Mouse (Mus musculus) ovary, postnatal 14 days (tissue): ENCODE data around the gene Ostn.
"Not testable (repeated sequence)": the region's sequence is repeated elsewhere in the genome, so short reads cannot be mapped to it uniquely, and the experiment has no call there.

ENCODE experiments used
- DNase-seq: peaks from one replicate; pipeline ENCODE4 v3.0.0; 2022; ENCODE audit warnings: low spot score

Ostn gene

DNA sequence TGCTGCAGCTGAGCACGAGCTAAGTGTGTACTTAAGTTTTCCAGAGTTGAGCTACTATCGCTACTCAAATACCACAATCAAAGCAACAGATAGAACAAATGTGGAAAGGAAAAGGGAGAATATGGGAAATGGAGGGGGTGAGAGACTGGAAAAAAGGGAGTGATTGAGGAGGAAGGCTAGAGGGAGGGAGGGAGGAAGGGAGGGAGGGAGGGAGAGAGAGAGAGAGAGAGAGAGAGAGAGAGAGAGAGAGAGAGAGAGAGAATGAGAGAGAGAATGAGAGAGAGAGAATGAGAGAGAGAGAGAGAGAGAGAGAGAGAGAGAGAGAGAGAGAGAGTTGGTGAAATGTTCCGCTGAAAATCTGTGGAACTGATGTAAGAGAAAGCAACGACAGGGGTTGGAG, at the start of gene Ostn:
Gene Ostn (plus strand): TSS at position 301 of the 400 bp plus-strand sequence.
- DNase-seq: not testable (repeated sequence)

DNA sequence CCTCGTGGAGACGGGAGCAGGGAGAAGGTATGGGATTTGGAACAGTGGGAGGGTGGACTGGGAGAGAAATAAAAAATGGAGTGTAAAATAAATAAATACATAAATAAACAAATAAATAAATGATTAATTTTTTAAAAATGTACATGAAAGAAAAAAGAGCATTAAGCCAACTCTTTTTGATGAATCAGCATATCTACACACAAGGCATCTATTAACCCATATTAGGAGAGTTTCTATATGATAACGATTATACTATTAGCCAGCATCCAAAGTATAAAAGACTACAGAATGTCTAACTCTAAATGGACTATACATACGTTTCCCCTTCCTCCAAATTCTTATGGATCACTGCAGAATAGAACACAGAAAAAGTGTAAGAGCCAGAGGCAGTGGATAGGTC, 38.5 kb upstream of the Ostn start:
- DNase-seq: no peak

DNA sequence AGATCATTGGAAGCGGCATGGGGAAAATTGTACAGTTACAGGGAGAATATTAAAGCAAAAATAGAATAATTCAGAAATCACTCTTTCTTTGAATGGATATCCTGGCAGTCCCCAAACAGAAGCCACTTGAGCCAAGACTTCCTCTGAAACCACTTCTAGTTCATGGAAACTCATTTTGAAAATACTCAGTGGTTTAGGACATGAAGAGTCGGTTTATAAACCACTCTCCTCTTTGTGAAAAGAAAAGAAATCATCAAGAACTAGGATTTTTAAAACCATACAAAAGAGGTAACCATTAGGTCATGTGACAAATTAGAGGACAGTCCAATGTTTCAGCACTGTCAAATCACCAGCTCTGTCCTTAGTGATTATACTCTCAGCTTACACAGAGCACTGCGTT, 19.9 kb upstream of the Ostn start:
- DNase-seq: no peak

DNA sequence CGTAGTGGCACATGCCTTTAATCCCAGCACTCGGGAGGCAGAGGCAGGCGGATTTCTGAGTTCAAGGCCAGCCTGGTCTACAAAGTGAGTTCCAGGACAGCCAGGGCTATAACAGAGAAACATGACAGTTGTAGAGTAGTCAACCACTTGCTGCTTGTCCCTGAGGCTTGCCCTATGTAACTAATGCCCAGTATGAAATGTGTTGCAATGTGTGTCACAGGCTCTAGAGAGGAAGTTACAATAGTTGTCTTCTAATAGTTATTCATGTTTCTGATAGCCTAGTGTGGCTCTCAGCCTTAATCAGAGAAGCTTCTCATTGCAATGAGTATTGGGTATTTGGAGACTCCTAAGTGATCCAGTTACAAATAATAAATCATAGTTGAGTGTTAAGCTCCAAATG, 10.8 kb upstream of the Ostn start:
- no peak for DNase-seq

DNA sequence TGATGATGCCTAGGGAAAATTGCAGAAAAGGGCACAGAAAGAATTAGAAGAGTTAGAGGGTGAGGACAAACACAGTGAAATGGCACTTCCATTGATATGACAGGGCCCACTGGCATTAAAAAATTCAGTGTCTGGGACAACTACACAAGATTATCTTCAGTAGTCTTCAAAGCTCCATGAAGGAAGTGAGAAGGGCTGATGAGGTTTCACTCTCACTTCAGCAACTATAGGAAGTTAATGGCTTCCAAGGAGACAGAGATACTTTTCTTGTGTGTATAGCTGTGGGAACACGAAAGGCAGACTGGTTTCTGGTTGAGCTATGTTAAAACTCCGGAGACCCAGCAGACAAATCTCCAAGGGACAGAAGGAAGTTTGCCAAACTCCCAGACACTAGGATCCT, 10.4 kb upstream of the Ostn start:
- DNase-seq: no peak

DNA sequence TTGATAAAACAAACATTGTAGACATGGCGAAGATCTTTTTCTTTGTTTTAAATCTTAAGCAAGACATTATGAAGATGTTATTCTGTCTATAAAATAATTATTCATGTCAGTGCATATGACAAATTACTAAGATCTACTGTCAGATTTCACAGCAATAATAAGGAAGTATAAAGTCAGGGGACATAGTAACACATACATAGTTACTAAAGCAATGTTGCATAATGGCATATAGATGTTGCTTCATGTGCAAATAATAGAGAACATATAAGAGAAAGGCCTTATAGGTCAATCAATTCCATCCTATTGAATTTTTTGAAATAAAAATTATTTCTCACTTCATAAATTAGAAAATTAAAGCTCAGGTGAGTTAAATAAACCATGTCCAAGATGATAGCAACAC, 11.8 kb downstream of the Ostn start:
- no peak for DNase-seq

DNA sequence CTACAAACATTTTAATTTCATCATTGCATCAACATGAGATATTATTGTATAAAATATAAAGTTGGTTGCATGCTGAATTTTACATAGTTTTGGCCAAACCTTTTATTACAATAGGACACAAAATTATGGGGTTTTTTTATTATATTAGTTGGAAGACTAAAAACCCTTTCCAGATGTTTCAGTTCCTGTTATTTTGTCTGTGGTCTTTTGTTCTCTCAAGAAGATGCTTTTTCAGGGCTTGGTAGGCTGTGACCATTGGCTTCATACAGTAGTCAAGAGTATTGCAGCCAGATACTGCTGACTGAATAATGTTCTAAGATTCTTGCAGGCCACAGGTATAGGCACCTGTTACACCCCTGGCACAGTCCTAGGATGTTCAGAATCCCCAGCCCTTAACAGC, 14.8 kb downstream of the Ostn start:
- no peak for DNase-seq

DNA sequence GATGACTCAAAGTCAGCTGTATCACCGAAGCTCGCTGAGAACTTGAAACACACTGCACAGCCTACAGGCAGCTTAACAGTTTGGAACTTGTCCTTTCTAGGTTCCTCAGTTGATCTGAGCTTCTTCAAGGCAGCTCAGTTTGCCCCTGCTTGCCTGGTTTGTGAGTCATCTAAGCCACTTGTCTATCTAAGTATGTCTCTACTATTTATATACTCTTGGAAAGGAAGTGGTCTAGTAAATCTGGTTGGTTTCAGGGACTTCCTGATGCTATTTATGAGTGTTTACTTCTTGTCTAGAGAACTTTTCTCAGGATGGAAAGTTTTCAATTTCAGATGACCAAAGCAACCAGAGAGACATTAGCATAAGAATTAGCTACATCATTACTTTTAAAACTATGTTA, 19.2 kb downstream of the Ostn start:
- DNase-seq: no peak

DNA sequence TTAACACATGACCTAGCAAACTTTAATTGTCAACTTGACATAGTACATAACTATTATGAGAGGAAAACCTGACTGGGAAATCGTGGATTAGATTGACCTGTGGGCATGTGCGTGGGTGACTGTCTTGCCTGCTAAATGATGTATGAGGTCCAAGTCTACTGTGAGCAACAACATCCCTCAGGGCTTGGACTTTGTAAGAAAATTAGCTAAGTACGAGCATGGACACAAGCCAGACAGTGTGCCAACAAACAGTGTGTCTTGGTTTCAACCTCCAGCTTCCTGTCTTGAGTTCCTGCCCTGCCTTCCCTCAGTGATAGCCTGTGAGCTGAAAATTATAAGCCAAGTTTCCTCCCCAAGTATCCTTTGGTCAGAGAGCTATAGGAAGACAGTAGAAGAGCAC, 40.2 kb downstream of the Ostn start:
- no peak for DNase-seq

DNA sequence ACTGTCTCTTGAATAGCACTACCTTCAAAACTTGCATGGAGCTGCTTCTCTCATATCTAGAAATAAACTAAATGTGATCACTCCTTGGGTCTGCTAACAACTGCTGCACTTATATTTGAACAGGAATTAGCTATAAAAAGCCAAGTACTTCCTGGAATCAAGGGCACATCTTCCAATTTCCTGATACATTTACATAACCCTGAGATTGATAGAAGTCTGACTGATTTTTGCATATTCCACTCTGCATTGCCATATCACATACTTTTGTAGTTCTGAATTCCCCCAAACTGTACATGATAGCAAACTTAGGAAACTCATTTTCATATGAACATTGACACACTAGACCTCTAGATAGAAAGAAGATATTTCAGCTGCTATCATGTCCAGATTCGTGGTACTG, 41.1 kb downstream of the Ostn start:
- no peak for DNase-seq

DNA sequence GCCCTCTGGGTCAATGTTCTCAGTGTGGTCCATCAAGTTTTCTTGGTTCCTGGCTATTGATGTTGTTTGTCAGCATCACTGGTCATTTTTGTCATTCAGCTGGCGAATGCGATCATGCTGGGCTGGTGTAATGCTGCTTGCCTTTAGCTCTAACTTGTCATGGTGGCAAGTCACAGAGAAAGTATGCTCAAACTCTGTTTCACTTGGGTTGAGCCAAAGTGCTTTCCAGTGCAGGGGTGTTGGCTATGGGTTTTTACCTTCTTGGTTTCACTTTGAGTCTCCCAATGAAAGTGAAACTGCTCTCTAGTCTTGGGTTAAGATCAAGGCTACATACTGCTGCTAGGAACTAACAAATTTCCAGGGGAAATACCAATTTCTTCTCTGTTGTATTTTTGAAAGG, 41.9 kb downstream of the Ostn start:
- no peak for DNase-seq

DNA sequence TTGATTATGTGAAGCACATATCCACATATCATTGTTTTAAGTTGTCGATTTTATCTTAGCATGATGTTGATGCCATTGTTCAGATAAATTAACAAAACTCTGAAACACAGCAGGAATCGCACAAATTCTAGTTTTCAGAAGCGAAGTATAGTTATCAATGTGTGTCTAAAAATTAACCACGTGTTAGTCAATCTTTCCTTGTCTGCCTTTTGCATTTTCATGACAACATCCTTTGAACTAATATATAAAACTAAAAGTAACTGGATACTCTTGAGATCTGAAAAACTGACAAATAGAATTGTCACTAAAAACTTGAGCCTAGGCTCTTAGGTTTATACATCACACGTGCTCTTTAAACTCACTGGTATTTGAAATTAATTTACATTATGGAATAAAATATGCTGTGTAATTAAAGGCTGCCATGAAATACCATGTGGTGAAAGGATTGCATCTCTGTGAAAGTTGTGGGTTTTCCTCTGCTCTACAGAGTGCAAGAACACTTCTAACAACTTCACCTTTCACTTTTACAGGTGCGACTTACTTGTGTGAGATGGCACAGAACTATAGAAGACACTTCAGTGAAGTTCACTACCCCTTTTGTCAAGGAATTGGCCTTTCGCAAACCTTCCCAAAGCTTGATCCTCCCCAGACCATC, 42.7 kb downstream of the Ostn start:
- no peak for DNase-seq

DNA sequence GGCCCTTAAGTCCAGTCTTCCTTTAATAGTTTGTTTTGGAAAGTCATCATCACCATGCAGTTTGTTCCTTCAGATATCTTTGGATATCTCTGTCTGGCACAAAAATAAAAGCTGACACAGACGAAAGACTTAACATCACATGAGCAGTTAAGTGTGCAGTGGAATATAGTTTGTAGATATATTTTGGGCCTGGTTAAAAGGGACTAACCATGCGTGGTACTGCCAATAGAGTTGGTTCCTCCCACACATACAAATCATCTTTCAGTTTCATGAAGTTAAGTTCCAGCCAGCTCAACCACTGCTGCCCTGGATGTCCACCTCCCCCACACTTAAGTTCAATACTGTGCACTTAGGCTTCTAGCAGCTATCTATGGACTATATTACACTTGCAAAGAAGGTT, 47.2 kb downstream of the Ostn start:
- DNase-seq: no peak

DNA sequence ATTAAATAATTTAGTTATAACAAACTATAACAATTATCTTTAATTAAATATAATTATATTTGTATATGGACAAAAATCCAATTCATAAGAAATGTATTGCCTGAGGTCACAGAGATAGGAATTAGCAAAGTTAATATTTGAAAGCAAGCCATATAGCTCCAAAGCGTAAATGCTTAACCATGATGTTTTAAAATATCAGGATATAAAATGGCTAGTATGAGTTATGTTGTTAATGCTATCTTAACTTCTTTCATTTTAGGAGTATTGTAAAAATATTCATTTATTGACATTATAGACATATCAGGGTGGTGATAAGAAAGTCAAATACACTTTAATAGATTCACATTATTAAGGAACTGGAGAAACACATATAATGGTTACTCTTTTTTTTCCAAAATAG, 52.8 kb downstream of the Ostn start:
- no peak for DNase-seq

DNA sequence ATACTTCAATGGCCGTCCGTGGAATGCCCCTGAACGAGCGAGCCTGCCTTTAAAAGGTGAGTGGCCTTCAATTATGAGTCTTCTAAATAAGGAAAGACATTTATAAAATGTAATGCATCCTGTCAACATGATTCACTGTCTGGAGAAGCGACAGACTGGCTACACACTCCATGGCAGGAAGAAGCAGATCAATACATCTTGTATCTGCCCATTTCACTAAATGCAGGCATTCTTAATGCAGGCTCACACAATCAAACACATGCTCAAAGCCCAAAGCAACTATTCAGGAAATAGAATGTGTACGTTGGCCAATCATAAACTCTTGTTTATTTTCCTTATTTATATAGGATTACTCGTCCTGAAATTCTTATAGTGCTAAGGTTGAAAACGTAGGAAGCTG, 62.9 kb downstream of the Ostn start, which contains the start of gene Uts2b:
Gene Uts2b (minus strand): TSS at position 49 of the 400 bp plus-strand sequence.
- no peak for DNase-seq

DNA sequence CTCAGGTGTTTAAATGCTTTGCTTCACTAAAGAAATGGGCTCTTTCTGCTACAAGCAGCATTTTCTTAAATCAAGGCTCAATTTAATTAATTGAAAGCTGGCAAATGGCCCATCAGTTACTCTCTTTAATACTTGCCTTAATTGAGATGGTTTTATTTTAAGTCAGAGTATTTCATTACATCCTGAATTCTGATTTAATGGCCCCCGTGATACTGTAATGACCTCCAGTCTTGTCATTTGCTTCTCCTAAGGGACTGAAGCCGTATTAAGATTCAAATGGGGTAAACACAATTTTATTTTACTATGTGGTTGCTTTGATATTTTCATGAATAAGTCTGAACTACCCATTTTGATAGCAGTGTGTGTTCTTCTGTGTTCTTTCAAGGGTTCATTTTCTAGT, 63.4 kb downstream of the Ostn start:
- DNase-seq: no peak

DNA sequence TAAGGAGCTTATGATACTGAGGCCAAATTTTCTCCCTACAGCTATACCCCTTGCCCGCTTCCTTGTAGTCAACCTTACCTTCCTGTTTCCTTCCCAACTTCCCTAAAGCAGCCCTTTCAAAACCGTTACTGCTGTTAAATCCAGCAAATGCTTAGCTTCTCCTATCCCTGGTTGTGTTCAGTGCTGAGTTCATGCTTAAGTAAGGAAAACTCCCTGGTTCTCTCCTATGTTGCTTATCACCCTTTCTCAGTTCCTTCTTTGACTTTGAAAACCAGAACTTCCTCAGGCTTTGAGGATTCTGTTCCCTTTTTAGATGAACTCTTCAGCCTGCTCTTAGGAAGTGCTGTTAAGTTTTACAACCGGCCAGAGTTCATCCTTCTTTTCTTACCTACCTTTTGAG, 66.8 kb downstream of the Ostn start:
- no peak for DNase-seq

DNA sequence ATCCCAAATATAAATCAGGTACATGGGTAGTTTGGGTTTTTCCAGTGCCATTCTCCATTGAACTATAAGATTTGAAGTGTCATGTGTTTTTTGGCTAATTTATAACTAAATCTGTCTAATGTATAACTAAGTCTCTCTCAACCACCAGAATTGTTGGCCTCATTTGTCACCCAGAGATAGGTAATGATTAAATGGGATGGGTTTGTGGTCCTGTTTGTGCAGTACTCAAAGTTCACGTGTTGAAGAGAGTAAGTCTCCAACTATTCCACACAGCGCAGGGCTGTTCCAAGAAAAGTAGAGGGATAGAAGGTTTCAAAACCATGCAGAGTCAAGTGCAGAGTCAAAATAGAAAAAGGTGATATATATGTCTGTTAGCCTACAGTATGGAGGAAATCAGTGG, 68.0 kb downstream of the Ostn start:
- no peak for DNase-seq

DNA sequence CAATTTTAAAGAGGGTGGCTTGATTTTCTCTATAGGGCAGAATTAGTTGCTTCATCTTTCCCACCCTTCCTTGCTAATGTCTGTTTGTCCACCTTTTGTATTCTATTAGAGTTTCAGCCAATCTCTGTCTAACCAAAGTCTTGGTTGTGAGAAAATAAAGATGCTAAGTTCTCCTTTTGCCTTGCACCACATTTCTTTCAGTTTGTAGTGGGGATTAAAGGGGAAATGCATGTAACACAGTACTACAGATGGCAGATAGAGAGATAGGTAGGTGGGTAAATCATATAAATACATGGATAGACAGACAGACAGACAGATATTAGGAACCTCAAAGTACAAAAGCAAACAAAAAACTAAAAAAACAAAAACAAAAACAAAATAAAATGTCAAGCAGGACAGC, 69.3 kb downstream of the Ostn start:
- no peak for DNase-seq

DNA sequence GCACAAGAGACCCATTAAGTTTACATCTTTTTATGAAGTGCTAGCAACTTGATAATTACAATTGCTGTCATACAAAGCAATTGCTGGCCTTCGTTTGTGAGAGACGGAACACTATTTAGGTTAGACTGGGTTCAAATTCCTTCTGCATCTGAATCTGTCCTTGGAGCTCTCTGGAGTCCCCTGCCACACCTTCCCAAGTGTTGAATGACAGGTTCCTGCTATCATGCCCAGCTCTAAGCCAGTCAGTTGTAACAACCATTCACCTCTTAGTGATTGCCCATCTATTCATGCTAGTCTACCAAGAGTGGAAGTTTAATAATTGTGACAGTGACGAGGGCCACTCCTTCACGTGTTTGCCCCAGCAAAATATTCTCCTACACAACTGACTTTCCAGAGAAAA, 74.9 kb downstream of the Ostn start:
- no peak for DNase-seq

DNA sequence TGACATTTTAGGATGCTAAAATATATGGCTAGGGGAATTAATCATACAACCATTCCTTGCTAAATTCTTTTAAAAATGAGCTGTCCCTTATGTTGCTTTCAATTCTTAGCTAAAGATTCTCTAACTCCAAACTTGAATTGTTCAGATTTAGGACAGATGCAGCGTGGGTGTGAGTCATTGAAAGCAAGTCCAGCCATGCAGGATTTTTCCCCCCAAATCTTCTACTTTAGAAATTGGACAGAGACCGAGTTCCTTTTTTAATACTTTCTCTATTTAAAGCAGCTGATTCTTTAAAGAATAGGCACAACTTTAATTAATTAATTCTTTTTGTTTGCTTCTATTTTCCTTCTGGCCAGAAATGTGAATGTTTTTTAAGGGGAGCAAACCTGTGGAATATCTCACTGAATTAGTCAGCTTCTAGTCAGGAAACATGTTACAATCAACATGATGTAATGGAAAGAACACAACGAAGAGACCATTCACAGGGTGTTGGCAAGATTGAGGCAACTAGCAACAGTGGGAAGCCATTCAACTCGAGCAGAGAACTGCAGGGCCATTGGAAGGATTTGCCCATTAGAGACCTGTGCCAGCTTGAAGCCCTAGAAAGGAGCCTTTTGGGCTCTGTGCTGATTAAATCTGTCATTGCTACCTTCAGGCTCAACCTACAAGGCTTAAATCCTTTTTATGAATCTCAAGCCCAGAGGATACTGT, 77.8 kb downstream of the Ostn start:
- no peak for DNase-seq

DNA sequence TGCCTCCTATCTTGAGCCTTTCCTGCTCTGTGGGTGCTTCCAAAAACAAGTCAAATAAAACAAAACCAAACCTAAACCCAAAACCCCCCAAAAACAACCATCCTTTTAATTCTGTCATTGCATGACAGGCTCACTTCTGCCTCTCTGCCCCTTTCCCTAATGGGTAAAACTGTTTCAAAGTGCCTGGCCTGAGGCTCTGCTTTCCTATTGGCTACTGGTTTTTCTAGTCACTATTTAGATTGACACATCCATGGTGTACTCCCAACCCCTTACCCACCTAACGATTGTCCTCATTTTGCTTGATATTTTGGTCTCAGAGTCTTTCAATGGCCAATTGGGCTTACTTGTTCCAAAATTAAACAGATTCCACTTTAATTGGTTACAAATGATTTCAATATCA, 78.4 kb downstream of the Ostn start:
- no peak for DNase-seq

DNA sequence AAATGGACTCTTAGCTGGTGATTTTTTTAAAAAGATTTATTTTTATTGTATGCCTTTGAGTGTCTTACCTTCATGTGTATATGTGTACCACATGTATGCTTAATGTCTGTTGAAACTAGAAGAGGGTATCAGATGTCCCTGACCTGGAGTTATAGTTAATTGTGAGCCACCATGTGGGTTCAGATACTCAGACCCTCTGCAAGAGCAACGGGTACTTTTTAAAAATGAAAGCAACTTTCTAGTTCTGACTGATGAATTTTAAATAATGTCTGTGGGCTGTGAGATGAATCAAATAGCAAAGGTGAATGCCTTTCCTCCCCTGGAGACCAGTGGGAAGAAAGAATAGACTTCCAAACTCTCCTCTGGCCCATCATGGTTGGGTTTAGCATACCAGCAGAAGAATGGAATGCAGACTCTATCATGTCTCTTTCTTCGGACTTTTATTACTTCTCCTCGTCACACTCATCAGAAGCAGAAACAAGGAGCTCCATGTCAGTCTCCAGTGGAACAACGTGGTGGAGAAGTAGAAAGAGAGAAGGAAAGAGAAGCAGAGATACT, 79.6 kb downstream of the Ostn start:
- no peak for DNase-seq
